ENCODE assay signal across 17 mouse cellular contexts in genomic region chr11:81135141-81135540, GRCm38 (mm10).
A peak's percentile ranks its signal among the peaks of the same experiment; 100 is the strongest.
DNase-seq lines count a peak whose midpoint lies in the region; ATAC-seq and TF ChIP-seq lines count a peak whose summit lies in the region.
"Had no signal": no experiment of that assay in that cellular context is flagged by ENCODE, and none has a peak within 500 bp of the region (broad histone marks: within the 10 kb centered on the region; RNA-seq: fewer than 3 reads in every experiment).

No protein-coding gene starts in this region.

- 61% methylated on average over 4 of the region's 4 CpGs for WGBS in liver, postnatal 0 days (ENCODE audit: insufficient replicate concordance)

- H3K4me1 ChIP-seq in cortical plate, adult 2 months (ENCODE audit: control insufficient read depth, insufficient read depth, low read length) = peaks cover 5% of the 10 kb centered on the region; the same call in 1 of the 2 replicates
- H3K4me1 ChIP-seq in liver, postnatal 0 days (ENCODE audit: insufficient read depth) = no peaks in the 10 kb centered on the region
- H3K4me1 ChIP-seq: forebrain, embryonic 15.5 days; heart, embryonic 13.5 days; liver, embryonic 15.5 days; megakaryocyte, embryonic 14.5 days had no signal

- no peak overlapping the region for H3K4me2 ChIP-seq in liver, postnatal 0 days (ENCODE audit: low read depth, low read length)
- H3K4me2 ChIP-seq: forebrain, embryonic 15.5 days; heart, embryonic 13.5 days; liver, embryonic 15.5 days had no signal

- no peak for TF ChIP-seq POLR2A in cortical plate, adult 2 months (IDR thresholded peaks at IDR 0.05; ENCODE audit: extremely low read depth, insufficient read depth, low read length)

- peak; percentile 55 for DNase-seq in layer of hippocampus, adult 11-12 months (ENCODE audit: low spot score)
- DNase-seq in layer of hippocampus, postnatal 25 days (ENCODE audit: extremely low spot score in 1 of 2, low spot score in 1 of 2) = no peak
- peak; percentile 46 to 52 for DNase-seq in layer of hippocampus, adult 2 months (ENCODE audit: low spot score in 2 of 2)
- peak; percentile 48 to 79 for DNase-seq in left cerebral cortex, postnatal 14 days (ENCODE audit: low spot score in 2 of 2)
- DNase-seq in adrenal gland, postnatal 10 days = no peak
- no peak for DNase-seq in liver, postnatal 0 days
- DNase-seq: heart, postnatal 4 days; lung, postnatal 10 days; thymus, postnatal 14 days had no signal

- TF ChIP-seq CTCF in cortical plate, adult 2 months (IDR thresholded peaks at IDR 0.05; ENCODE audit: extremely low read depth, insufficient read depth, low read length) = no peak
- TF ChIP-seq CTCF in layer of hippocampus, adult 2 months (conservative IDR thresholded peaks at IDR 0.05) = no peak
- TF ChIP-seq CTCF in liver, postnatal 0 days (IDR thresholded peaks at IDR 0.05; ENCODE audit: low read depth) = no peak

- no peaks in the 10 kb centered on the region for H3K27me3 ChIP-seq in liver, postnatal 0 days (ENCODE audit: insufficient read depth, low read length)
- H3K27me3 ChIP-seq: forebrain, embryonic 15.5 days; heart, embryonic 13.5 days; liver, embryonic 15.5 days; megakaryocyte, embryonic 14.5 days had no signal

- H3K9me3 ChIP-seq in liver, postnatal 0 days (ENCODE audit: low read length) = no peaks in the 10 kb centered on the region
- H3K9me3 ChIP-seq: forebrain, embryonic 15.5 days; heart, embryonic 13.5 days; liver, embryonic 15.5 days had no signal

- ATAC-seq in liver, postnatal 0 days = no peak
- ATAC-seq: forebrain, embryonic 15.5 days; inflammation-experienced regulatory T-cells, adult 6 months; midbrain, embryonic 16.5 days had no signal

- no peak overlapping the region for H3K9ac ChIP-seq in liver, postnatal 0 days (replicated peaks)
- H3K9ac ChIP-seq: forebrain, embryonic 15.5 days; heart, embryonic 13.5 days; liver, embryonic 15.5 days had no signal

- H3K27ac ChIP-seq in cortical plate, adult 2 months (ENCODE audit: insufficient read depth, low read length) = 0 out of 2 replicates have a peak overlapping the region, but pooled peaks have one; percentile 32
- H3K27ac ChIP-seq in layer of hippocampus, adult 2 months = peak overlapping the region; percentile 78
- H3K27ac ChIP-seq in liver, postnatal 0 days (ENCODE audit: low read depth) = no peak overlapping the region
- H3K27ac ChIP-seq: forebrain, embryonic 15.5 days; heart, embryonic 13.5 days; liver, embryonic 15.5 days had no signal

- intact Hi-C loops in left cerebral cortex, postnatal 14 days (cut with DNase I) = no loop called here

- no peak for TF ChIP-seq EP300 in liver, postnatal 0 days (IDR thresholded peaks at IDR 0.05; ENCODE audit: low read depth)

- H3K4me3 ChIP-seq in cortical plate, adult 2 months (ENCODE audit: insufficient read depth, low read length) = no peak overlapping the region
- H3K4me3 ChIP-seq in layer of hippocampus, adult 2 months = no peak overlapping the region
- no peak overlapping the region for H3K4me3 ChIP-seq in liver, postnatal 0 days (ENCODE audit: low read depth, low read length)
- H3K4me3 ChIP-seq: erythroblast, embryonic 14.5 days; forebrain, embryonic 15.5 days; heart, embryonic 13.5 days; liver, embryonic 15.5 days; megakaryocyte, embryonic 14.5 days had no signal

- H3K36me3 ChIP-seq in liver, postnatal 0 days (replicated peaks; ENCODE audit: insufficient read depth, low read length) = no peaks in the 10 kb centered on the region
- H3K36me3 ChIP-seq: forebrain, embryonic 15.5 days; heart, embryonic 13.5 days; liver, embryonic 15.5 days had no signal

Comparison
In these comparisons a context has a peak if more than half of its experiments do, and no peak if none do; other contexts are left out.
1. DNase-seq: peak in layer of hippocampus, adult 11-12 months (single experiment), layer of hippocampus, adult 2 months (2 of 2) and left cerebral cortex, postnatal 14 days (2 of 2); none in layer of hippocampus, postnatal 25 days (0 of 2), adrenal gland, postnatal 10 days (single experiment) and liver, postnatal 0 days (single experiment).